Comparison of ENCODE assay signal across 29 mouse cellular contexts in the genomic region with DNA sequence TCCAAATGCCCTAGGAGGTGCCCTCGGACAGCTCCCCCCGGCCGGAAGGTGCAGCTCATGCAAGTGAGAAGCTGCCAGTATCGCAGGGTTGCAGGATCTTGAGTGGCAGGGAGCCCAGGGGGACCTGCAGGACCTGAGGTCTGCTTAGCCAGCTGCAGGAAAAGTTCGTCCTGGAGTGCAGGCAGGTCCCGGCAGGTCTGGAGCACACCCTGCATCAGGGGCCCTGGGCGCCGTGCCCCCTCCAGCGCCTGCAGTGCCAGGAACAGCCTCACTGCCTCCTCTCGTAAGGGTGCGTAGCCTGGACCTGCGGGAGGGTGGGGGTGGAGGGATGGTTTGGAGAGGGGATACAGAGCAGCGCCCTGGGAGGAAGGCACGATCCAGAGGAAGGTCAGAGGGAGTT. TPM values are rescaled to one million over a fixed set of nuclear protein-coding genes. Genes with fewer than 3 reads are reported as not detected.
DNase-seq lines count a peak whose midpoint lies in the region; ATAC-seq lines count a peak whose summit lies in the region.
"Had no signal": no experiment of that assay in that cellular context is flagged by ENCODE, and none has a peak within 500 bp of the region (broad histone marks: within the 10 kb centered on the region; RNA-seq: fewer than 3 reads in every experiment).

No protein-coding gene starts in this region.

- no peak overlapping the region for H3K9ac ChIP-seq in heart, embryonic 11.5 days (ENCODE audit: low read depth, low read length)
- H3K9ac ChIP-seq in embryonic facial prominence, embryonic 13.5 days: no peak overlapping the region
- no peak overlapping the region for H3K9ac ChIP-seq in stomach, embryonic 15.5 days
- H3K9ac ChIP-seq: forebrain, embryonic 13.5 days; heart, embryonic 12.5 days; hindbrain, embryonic 14.5 days; limb, embryonic 12.5 days; lung, embryonic 15.5 days; midbrain, embryonic 13.5 days had no signal

- no peak overlapping the region for H3K4me2 ChIP-seq in heart, embryonic 11.5 days
- 0 out of 2 replicates have a peak overlapping the region, but pooled peaks have one; percentile 14 for H3K4me2 ChIP-seq in embryonic facial prominence, embryonic 13.5 days
- no peak overlapping the region for H3K4me2 ChIP-seq in stomach, embryonic 15.5 days
- H3K4me2 ChIP-seq: forebrain, embryonic 13.5 days; heart, embryonic 12.5 days; hindbrain, embryonic 14.5 days; limb, embryonic 12.5 days; liver, embryonic 11.5 days; lung, embryonic 15.5 days; midbrain, embryonic 13.5 days had no signal

- peaks cover 3% of the 10 kb centered on the region; the same call in 1 of the 2 replicates for H3K36me3 ChIP-seq in heart, embryonic 11.5 days (ENCODE audit: control insufficient read depth, insufficient read depth, low read length)
- peaks cover 49% of the 10 kb centered on the region for H3K36me3 ChIP-seq in embryonic facial prominence, embryonic 13.5 days
- peaks cover 51% of the 10 kb centered on the region for H3K36me3 ChIP-seq in stomach, embryonic 15.5 days

- peaks cover 37% of the 10 kb centered on the region for H3K4me1 ChIP-seq in heart, embryonic 11.5 days (ENCODE audit: control insufficient read depth, insufficient read depth, low read length)
- H3K4me1 ChIP-seq in embryonic facial prominence, embryonic 13.5 days: peaks cover 53% of the 10 kb centered on the region
- peaks cover 37% of the 10 kb centered on the region for H3K4me1 ChIP-seq in stomach, embryonic 15.5 days

- H3K4me3 ChIP-seq in heart, embryonic 11.5 days (ENCODE audit: low read depth, low read length): no peak overlapping the region
- peak overlapping the region; percentile 7; the same call in 1 of the 2 replicates for H3K4me3 ChIP-seq in embryonic facial prominence, embryonic 13.5 days
- 0 out of 2 replicates have a peak overlapping the region, but pooled peaks have one; percentile 2 for H3K4me3 ChIP-seq in stomach, embryonic 15.5 days (replicated peaks)
- H3K4me3 ChIP-seq: forebrain, embryonic 13.5 days; heart, embryonic 12.5 days; limb, embryonic 12.5 days; lung, embryonic 15.5 days; midbrain, embryonic 13.5 days had no signal

- peaks cover 71% of the 10 kb centered on the region for H3K27me3 ChIP-seq in heart, embryonic 11.5 days (ENCODE audit: control insufficient read depth, insufficient read depth, low read length)
- peaks cover 92% of the 10 kb centered on the region for H3K27me3 ChIP-seq in embryonic facial prominence, embryonic 13.5 days
- H3K27me3 ChIP-seq in stomach, embryonic 15.5 days (replicated peaks): peaks cover 12% of the 10 kb centered on the region; the same call in 1 of the 2 replicates
- H3K27me3 ChIP-seq: Patski had no signal

- DNase-seq in cerebellum, adult 18-20 months: peak; percentile 28 to 31
- no peak for DNase-seq in cerebellum, postnatal 4 days (ENCODE audit: low spot score in 2 of 2)
- DNase-seq in heart, adult 11 months: peak; percentile 91
- no peak for DNase-seq in spleen, postnatal 10 days (ENCODE audit: low spot score in 2 of 2)
- DNase-seq: adrenal gland, postnatal 10 days; gastrocnemius, postnatal 25 days; heart, adult 18-20 months; kidney, adult 9 months; kidney, postnatal 10 days; layer of hippocampus, adult 9-11 months; retina, postnatal 1 day; right cerebral cortex, postnatal 14 days had no signal

- no peak overlapping the region for H3K27ac ChIP-seq in heart, embryonic 11.5 days (ENCODE audit: low read depth, low read length)
- no peak overlapping the region for H3K27ac ChIP-seq in embryonic facial prominence, embryonic 13.5 days
- peak overlapping the region; percentile 68; the same call in 1 of the 2 replicates for H3K27ac ChIP-seq in stomach, embryonic 15.5 days
- H3K27ac ChIP-seq: forebrain, embryonic 13.5 days; hindbrain, embryonic 14.5 days; limb, embryonic 12.5 days; lung, embryonic 15.5 days; midbrain, embryonic 13.5 days had no signal

- H3K9me3 ChIP-seq in heart, embryonic 11.5 days (replicated peaks; ENCODE audit: control insufficient read depth, low read length): no peaks in the 10 kb centered on the region
- H3K9me3 ChIP-seq in embryonic facial prominence, embryonic 13.5 days: no peaks in the 10 kb centered on the region
- H3K9me3 ChIP-seq in stomach, embryonic 15.5 days: no peaks in the 10 kb centered on the region
- H3K9me3 ChIP-seq: forebrain, embryonic 13.5 days; heart, embryonic 12.5 days; limb, embryonic 12.5 days; lung, embryonic 15.5 days; midbrain, embryonic 13.5 days had no signal

- WGBS in heart, embryonic 11.5 days (ENCODE audit: insufficient replicate concordance): 62% methylated on average over 14 of the region's 14 CpGs
- 37% methylated on average over 14 of the region's 14 CpGs for WGBS in embryonic facial prominence, embryonic 13.5 days
- 73% methylated on average over 14 of the region's 14 CpGs for WGBS in stomach, embryonic 15.5 days

- no peak for ATAC-seq in heart, embryonic 11.5 days (replicated peaks; ENCODE audit: insufficient number of reproducible peaks, low FRiP score, low TSS enrichment)
- ATAC-seq in embryonic facial prominence, embryonic 13.5 days (ENCODE audit: insufficient number of reproducible peaks, insufficient read depth, low FRiP score, low TSS enrichment, low read depth): no peak
- ATAC-seq in stomach, embryonic 15.5 days (ENCODE audit: insufficient read depth, low FRiP score, low read depth): no peak
- ATAC-seq in monocyte, adult 5-6 weeks (replicated peaks; ENCODE audit: insufficient number of reproducible peaks, low FRiP score, low TSS enrichment, poor library complexity, severe bottlenecking): no peak
- ATAC-seq: forebrain, embryonic 13.5 days; intestine, postnatal 0 days; midbrain, embryonic 13.5 days; Patski had no signal

RNA-seq across cellular contexts. Expression of gene Cntnap1, which starts 4.0 kb away (rescaled TPM):
- 0.46 and 0.70 TPM in 2 replicates for polyA plus RNA-seq in heart, embryonic 11.5 days (2014; fragmentation: Nextera tagmentation; extraction: Ambion mirVana)
- 0.50 and 1.2 TPM in 2 replicates for polyA plus RNA-seq in embryonic facial prominence, embryonic 13.5 days (2015; fragmentation: Nextera tagmentation; extraction: Ambion mirVana)
- polyA plus RNA-seq in stomach, embryonic 15.5 days (2015; fragmentation: Nextera tagmentation; extraction: Ambion mirVana): 2.0 and 2.6 TPM in 2 replicates
- total RNA-seq in monocyte, adult 5-6 weeks (2017): 0.21 to 0.95 TPM (median 0.68 TPM) in 3 replicates
- total RNA-seq: hematopoietic stem cell, adult 5-6 weeks; MEL had no signal

RNA-seq across cellular contexts. Expression of gene Plekhh3, which starts 4.8 kb away (rescaled TPM):
- polyA plus RNA-seq in heart, embryonic 11.5 days (2014; fragmentation: Nextera tagmentation; extraction: Ambion mirVana): 6.2 TPM in 2 replicates
- polyA plus RNA-seq in embryonic facial prominence, embryonic 13.5 days (2015; fragmentation: Nextera tagmentation; extraction: Ambion mirVana): 9.7 and 10.2 TPM in 2 replicates
- polyA plus RNA-seq in stomach, embryonic 15.5 days (2015; fragmentation: Nextera tagmentation; extraction: Ambion mirVana): 19.7 and 23.5 TPM in 2 replicates
- total RNA-seq in monocyte, adult 5-6 weeks (2017): 2.2 to 6.3 TPM (median 4.0 TPM) in 3 replicates
- total RNA-seq: hematopoietic stem cell, adult 5-6 weeks had no signal

RNA-seq across cellular contexts. Expression of gene Ccr10, which starts 8.9 kb away (rescaled TPM):
- polyA plus RNA-seq in heart, embryonic 11.5 days (2014; fragmentation: Nextera tagmentation; extraction: Ambion mirVana): 0.13 and 0.39 TPM in 2 replicates
- 0.15 and 0.27 TPM in 2 replicates for polyA plus RNA-seq in embryonic facial prominence, embryonic 13.5 days (2015; fragmentation: Nextera tagmentation; extraction: Ambion mirVana)
- polyA plus RNA-seq in stomach, embryonic 15.5 days (2015; fragmentation: Nextera tagmentation; extraction: Ambion mirVana): 0.19 and 0.34 TPM in 2 replicates
- total RNA-seq in monocyte, adult 5-6 weeks (2017): 0.38 TPM in 1 of 3 replicates, not detected in the others
- total RNA-seq: common myeloid progenitor, adult 5-6 weeks; gastrocnemius, postnatal 25 days; heart, adult 18-20 months; hematopoietic stem cell, adult 5-6 weeks; MEL had no signal
- polyA plus RNA-seq: forebrain, embryonic 13.5 days; limb, embryonic 12.5 days had no signal

RNA-seq across cellular contexts. Expression of gene Tubg2, which starts 10.7 kb away (rescaled TPM):
- 4.3 TPM in 2 replicates for polyA plus RNA-seq in heart, embryonic 11.5 days (2014; fragmentation: Nextera tagmentation; extraction: Ambion mirVana)
- polyA plus RNA-seq in embryonic facial prominence, embryonic 13.5 days (2015; fragmentation: Nextera tagmentation; extraction: Ambion mirVana): 12.6 and 12.9 TPM in 2 replicates
- polyA plus RNA-seq in stomach, embryonic 15.5 days (2015; fragmentation: Nextera tagmentation; extraction: Ambion mirVana): 3.4 and 3.8 TPM in 2 replicates
- total RNA-seq in monocyte, adult 5-6 weeks (2017): not detected in 3 replicates
- total RNA-seq: common myeloid progenitor, adult 5-6 weeks; hematopoietic stem cell, adult 5-6 weeks; megakaryocyte, adult 5-6 weeks; MEL had no signal

RNA-seq across cellular contexts. Expression of gene Tubg1, which starts 46.6 kb away (rescaled TPM):
- 82.1 and 83.5 TPM in 2 replicates for polyA plus RNA-seq in heart, embryonic 11.5 days (2014; fragmentation: Nextera tagmentation; extraction: Ambion mirVana)
- 69.7 and 77.2 TPM in 2 replicates for polyA plus RNA-seq in embryonic facial prominence, embryonic 13.5 days (2015; fragmentation: Nextera tagmentation; extraction: Ambion mirVana)
- 58.5 and 64.0 TPM in 2 replicates for polyA plus RNA-seq in stomach, embryonic 15.5 days (2015; fragmentation: Nextera tagmentation; extraction: Ambion mirVana)
- total RNA-seq in monocyte, adult 5-6 weeks (2017): 8.2 to 25.6 TPM (median 11.0 TPM) in 3 replicates

Comparison
In these comparisons a context has a peak if more than half of its experiments do, and no peak if none do; other contexts are left out.
1. DNase-seq: peak in cerebellum, adult 18-20 months (2 of 2) and heart, adult 11 months (single experiment); none in cerebellum, postnatal 4 days (0 of 2) and spleen, postnatal 10 days (0 of 2).